8 mouse cellular contexts compared by ENCODE assay signal in genomic region chr12:104415625-104416315, GRCm38 (mm10). TPM values are rescaled to one million over a fixed set of nuclear protein-coding genes. Genes with fewer than 3 reads are reported as not detected.
DNase-seq lines count a peak whose midpoint lies in the region; ATAC-seq lines count a peak whose summit lies in the region.

No protein-coding gene starts in this region.

- H3K4me2 ChIP-seq in heart, embryonic 11.5 days, result no peak overlapping the region
- H3K4me2 ChIP-seq in intestine, embryonic 15.5 days (replicated peaks), result no peak overlapping the region
- no peak overlapping the region for H3K4me2 ChIP-seq in neural tube, embryonic 15.5 days

- peak; percentile 96 for DNase-seq in heart, adult 11 months
- DNase-seq in NIH3T3 (ENCODE audit: low read depth), result peak; percentile 89
- peak; percentile 36 for DNase-seq in fat pad, adult 2 months (ENCODE audit: extremely low read depth, low read depth, low spot score)
- peak; percentile 65 for DNase-seq in lung, postnatal 10 days
- DNase-seq in ovary, postnatal 14 days (ENCODE audit: low spot score), result no peak

- no peaks in the 10 kb centered on the region for H3K9me3 ChIP-seq in heart, embryonic 11.5 days (replicated peaks; ENCODE audit: control insufficient read depth, low read length)
- H3K9me3 ChIP-seq in intestine, embryonic 15.5 days, result no peaks in the 10 kb centered on the region
- no peaks in the 10 kb centered on the region for H3K9me3 ChIP-seq in neural tube, embryonic 15.5 days (replicated peaks)

- ATAC-seq in heart, embryonic 11.5 days (replicated peaks; ENCODE audit: insufficient number of reproducible peaks, low FRiP score, low TSS enrichment), result no peak
- ATAC-seq in intestine, embryonic 15.5 days, result peak; percentile 50; the same call in 1 of the 2 replicates
- no peak for ATAC-seq in neural tube, embryonic 15.5 days (ENCODE audit: low FRiP score)

- WGBS in heart, embryonic 11.5 days (ENCODE audit: insufficient replicate concordance), result 39% methylated on average over 6 of the region's 6 CpGs
- 33% methylated on average over 6 of the region's 6 CpGs for WGBS in intestine, embryonic 15.5 days
- WGBS in neural tube, embryonic 15.5 days, result 65% methylated on average over 6 of the region's 6 CpGs

- no peaks in the 10 kb centered on the region for H3K4me1 ChIP-seq in heart, embryonic 11.5 days (ENCODE audit: control insufficient read depth, insufficient read depth, low read length)
- H3K4me1 ChIP-seq in intestine, embryonic 15.5 days (replicated peaks), result no peaks in the 10 kb centered on the region
- 0 out of 2 replicates have a peak, but pooled peaks cover 3% of the 10 kb centered on the region for H3K4me1 ChIP-seq in neural tube, embryonic 15.5 days

- H3K4me3 ChIP-seq in heart, embryonic 11.5 days (ENCODE audit: low read depth, low read length), result no peak overlapping the region
- H3K4me3 ChIP-seq in intestine, embryonic 15.5 days (replicated peaks), result no peak overlapping the region
- no peak overlapping the region for H3K4me3 ChIP-seq in neural tube, embryonic 15.5 days (replicated peaks)

- H3K36me3 ChIP-seq in heart, embryonic 11.5 days (ENCODE audit: control insufficient read depth, insufficient read depth, low read length), result no peaks in the 10 kb centered on the region
- no peaks in the 10 kb centered on the region for H3K36me3 ChIP-seq in intestine, embryonic 15.5 days
- H3K36me3 ChIP-seq in neural tube, embryonic 15.5 days, result no peaks in the 10 kb centered on the region

- peaks cover 6% of the 10 kb centered on the region for H3K27me3 ChIP-seq in heart, embryonic 11.5 days (ENCODE audit: control insufficient read depth, insufficient read depth, low read length)
- peaks cover 4% of the 10 kb centered on the region; the same call in 1 of the 2 replicates for H3K27me3 ChIP-seq in intestine, embryonic 15.5 days (replicated peaks)
- 0 out of 2 replicates have a peak, but pooled peaks cover 1% of the 10 kb centered on the region for H3K27me3 ChIP-seq in neural tube, embryonic 15.5 days (replicated peaks)

- H3K9ac ChIP-seq in heart, embryonic 11.5 days (ENCODE audit: low read depth, low read length), result no peak overlapping the region
- no peak overlapping the region for H3K9ac ChIP-seq in intestine, embryonic 15.5 days
- H3K9ac ChIP-seq in neural tube, embryonic 15.5 days (replicated peaks), result no peak overlapping the region

- no peak overlapping the region for H3K27ac ChIP-seq in heart, embryonic 11.5 days (ENCODE audit: low read depth, low read length)
- no peak overlapping the region for H3K27ac ChIP-seq in intestine, embryonic 15.5 days
- no peak overlapping the region for H3K27ac ChIP-seq in neural tube, embryonic 15.5 days (replicated peaks)

RNA-seq across cellular contexts. Expression of gene Serpina3n, which starts 9.2 kb away (rescaled TPM):
- 0.24 TPM in 1 of 2 replicates, not detected in the other for polyA plus RNA-seq in heart, embryonic 11.5 days (2014; fragmentation: Nextera tagmentation; extraction: Ambion mirVana)
- polyA plus RNA-seq in intestine, embryonic 15.5 days (2015; fragmentation: Nextera tagmentation; extraction: Ambion mirVana), result 0.08 and 0.11 TPM in 2 replicates
- polyA plus RNA-seq in neural tube, embryonic 15.5 days (2015; fragmentation: Nextera tagmentation; extraction: Ambion mirVana), result 2.5 and 2.7 TPM in 2 replicates

RNA-seq across cellular contexts. Expression of gene Gsc, which starts 57.4 kb away (rescaled TPM):
- 1.5 and 2.1 TPM in 2 replicates for polyA plus RNA-seq in heart, embryonic 11.5 days (2014; fragmentation: Nextera tagmentation; extraction: Ambion mirVana)
- 0.40 and 0.64 TPM in 2 replicates for polyA plus RNA-seq in intestine, embryonic 15.5 days (2015; fragmentation: Nextera tagmentation; extraction: Ambion mirVana)
- not detected in 2 replicates for polyA plus RNA-seq in neural tube, embryonic 15.5 days (2015; fragmentation: Nextera tagmentation; extraction: Ambion mirVana)
